Mouse (Mus musculus) myocyte (in vitro differentiated cells): ENCODE results near the gene Xcr1.

Source experiments
- E2F4 ChIP-seq: IDR thresholded peaks from one replicate; pipeline ENCODE4 v1.6.1; 2011; ENCODE audit warnings: mild to moderate bottlenecking, control low read depth, moderate library complexity; ENCODE audit not compliant: insufficient read depth
- MAX ChIP-seq: IDR thresholded peaks from one replicate; pipeline ENCODE4 v1.6.1; 2011; ENCODE audit warnings: low read depth, mild to moderate bottlenecking, control low read depth
- MYOD1 ChIP-seq, 3 experiments: IDR thresholded peaks; one replicate each; pipeline ENCODE4 v1.6.1; 2011; ENCODE audit warnings: control low read depth in 2 of 3, low read depth in 2 of 3, mild to moderate bottlenecking in 2 of 3, moderate library complexity in 1 of 3; ENCODE audit not compliant: insufficient read length in 2 of 3, control insufficient read depth in 1 of 3
- MYOG ChIP-seq, 3 experiments: IDR thresholded peaks; one replicate each; pipeline ENCODE4 v1.6.1; 2011; ENCODE audit warnings: control low read depth in 2 of 3, low read depth in 2 of 3, mild to moderate bottlenecking in 2 of 3; ENCODE audit not compliant: insufficient read length in 2 of 3, control insufficient read depth in 1 of 3, insufficient read depth in 1 of 3
- POLR2A ChIP-seq: IDR thresholded peaks from one replicate; pipeline ENCODE4 v1.6.1; 2011; ENCODE audit warnings: low read depth, mild to moderate bottlenecking, control low read depth, moderate library complexity; ENCODE audit not compliant: insufficient read length
- POLR2AphosphoS2 ChIP-seq: IDR thresholded peaks from one replicate; pipeline ENCODE4 v1.6.1; 2011; ENCODE audit warnings: low read depth, control low read depth; ENCODE audit not compliant: insufficient read length
- REST ChIP-seq: IDR thresholded peaks from one replicate; pipeline ENCODE4 v1.6.1; 2011; ENCODE audit warnings: mild to moderate bottlenecking, control low read depth, moderate library complexity; ENCODE audit not compliant: insufficient read depth, insufficient read length
- SRF ChIP-seq: IDR thresholded peaks from one replicate; pipeline ENCODE4 v1.6.1; 2011; ENCODE audit warnings: low read depth; ENCODE audit not compliant: control insufficient read depth, insufficient read length
- TCF12 ChIP-seq: IDR thresholded peaks from one replicate; pipeline ENCODE4 v1.6.1; 2011; ENCODE audit warnings: mild to moderate bottlenecking, control low read depth; ENCODE audit not compliant: poor library complexity, insufficient read depth, severe bottlenecking
- USF1 ChIP-seq: IDR thresholded peaks from one replicate; pipeline ENCODE4 v1.6.1; 2011; ENCODE audit warnings: low read depth, mild to moderate bottlenecking, control low read depth, moderate library complexity

DNA sequence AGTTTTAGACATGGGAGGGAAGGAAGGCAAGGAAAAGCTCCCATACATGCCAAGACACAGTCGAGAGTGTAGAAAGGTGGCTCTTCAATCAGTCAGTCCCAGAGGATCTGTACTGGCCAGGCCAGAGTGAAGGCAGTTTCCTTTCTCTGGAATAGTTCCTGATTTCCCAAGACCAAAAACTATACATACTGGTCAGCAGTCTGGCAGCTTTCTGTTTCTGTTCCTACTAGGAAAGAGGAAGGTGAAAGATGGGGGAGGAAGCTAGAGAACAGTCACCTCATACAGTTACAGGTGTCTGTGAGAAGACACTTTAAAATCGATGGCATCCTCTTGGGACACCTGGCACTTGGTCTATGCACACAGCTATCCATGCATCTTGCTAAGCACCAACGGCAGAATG is 46.4 kb downstream of the Xcr1 start:
- TF ChIP-seq POLR2A: no peak
- no peak for TF ChIP-seq MYOD1 (IDR thresholded peaks at IDR 0.05; ENCODE audit: control insufficient read depth in 1 of 3, insufficient read length in 2 of 3, low read depth in 2 of 3)
- no peak for TF ChIP-seq TCF12
- no peak for TF ChIP-seq MAX
- TF ChIP-seq E2F4: no peak
- no peak for TF ChIP-seq SRF
- no peak for TF ChIP-seq POLR2AphosphoS2
- no peak for TF ChIP-seq MYOG (IDR thresholded peaks at IDR 0.05; ENCODE audit: control insufficient read depth in 1 of 3, insufficient read depth in 1 of 3, insufficient read length in 2 of 3, low read depth in 2 of 3)
- TF ChIP-seq USF1: no peak
- TF ChIP-seq REST: no peak
